Mouse (Mus musculus) induced T-regulatory cell, adult 2 months (primary cell): ENCODE measurements around the gene Trpv4.

Experiments
- DNase-seq: peaks from one replicate; pipeline ENCODE4 v3.0.0-alpha.2; 2012; ENCODE audit warnings: low read depth

Trpv4 gene

DNA sequence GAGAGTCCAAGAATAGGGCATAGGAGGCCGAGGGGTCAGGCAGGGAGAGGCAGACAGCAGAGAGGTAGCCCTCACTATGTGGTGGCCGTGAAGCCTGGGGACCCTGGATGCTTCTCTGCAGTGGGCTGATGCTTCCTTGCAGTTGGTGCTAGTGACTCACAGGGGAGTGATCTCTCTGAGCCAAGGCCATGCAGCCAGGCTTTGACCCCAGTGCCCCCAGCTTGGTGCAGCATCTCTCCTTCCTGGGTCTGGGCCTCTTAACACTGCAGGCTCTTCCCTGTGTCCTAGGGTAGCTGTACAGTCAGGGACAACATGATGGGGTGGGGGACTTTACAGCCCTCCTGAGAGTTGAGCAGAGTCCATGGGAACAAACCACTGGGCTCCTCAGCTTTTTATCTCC lies 68.8 kb downstream of the Trpv4 start:
- DNase-seq: no peak

GRCm38 (mm10) chr5:114589026-114589425 lies 69.2 kb downstream of the Trpv4 start:
- no peak for DNase-seq

DNA sequence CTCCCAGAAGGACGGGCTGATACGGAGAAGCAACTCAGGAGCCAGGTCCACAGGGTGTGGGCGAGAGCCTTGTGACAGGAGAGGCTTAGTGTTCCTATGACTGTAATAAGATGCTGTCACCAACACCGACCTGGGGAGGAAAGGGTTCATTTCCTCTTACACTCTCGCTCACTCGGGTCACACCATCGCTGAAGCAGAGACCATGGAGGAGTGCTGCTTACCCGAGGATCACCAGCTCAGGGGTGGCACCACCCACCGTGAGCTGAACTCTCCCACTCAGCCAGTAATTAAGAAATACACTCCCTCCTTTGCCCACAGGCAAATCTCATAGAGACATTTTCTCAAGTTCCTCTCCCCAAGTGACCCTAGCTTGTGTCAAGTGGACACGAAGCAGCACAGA lies 69.8 kb downstream of the Trpv4 start:
- DNase-seq: no peak

DNA sequence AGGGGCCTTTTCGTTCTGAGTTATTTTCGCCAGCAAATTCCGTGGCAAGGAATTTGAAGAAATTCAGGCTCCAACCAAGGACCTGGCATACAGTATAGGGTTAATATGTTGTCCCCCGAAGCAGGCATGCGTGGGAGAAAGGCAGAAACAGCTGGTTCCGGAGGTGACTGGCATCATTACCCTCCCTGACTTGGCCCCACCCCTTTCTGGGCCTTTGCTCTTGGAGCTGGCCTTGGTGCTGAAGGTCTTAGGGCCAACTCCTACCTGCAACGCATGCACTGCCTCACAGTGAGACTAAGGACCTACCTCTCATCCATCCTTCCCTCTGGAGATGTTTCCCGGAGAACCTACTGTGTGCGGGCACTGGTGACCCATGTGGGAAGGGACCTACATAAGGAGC lies 70.3 kb downstream of the Trpv4 start:
- peak; percentile 82 for DNase-seq

DNA sequence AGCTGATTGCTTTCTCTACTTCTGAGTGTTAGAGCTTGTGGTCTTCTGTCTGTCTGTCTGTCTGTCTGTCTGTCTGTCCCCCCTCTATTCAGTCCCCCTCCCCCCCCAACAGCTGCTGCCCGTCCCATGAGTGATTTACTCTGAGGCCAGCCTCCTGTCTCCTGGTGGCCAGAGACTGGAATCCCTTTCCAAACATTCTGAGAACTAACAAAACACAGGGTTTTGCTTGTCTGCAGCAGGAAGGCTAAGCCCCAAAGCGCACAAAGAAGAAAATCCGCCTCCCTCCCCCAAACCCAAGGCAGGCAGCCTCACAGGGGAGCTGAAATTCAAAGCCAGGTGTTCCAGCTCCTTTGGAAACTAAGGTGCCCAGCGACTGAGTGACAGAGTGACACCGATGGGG lies 72.5 kb downstream of the Trpv4 start:
- no peak for DNase-seq

DNA sequence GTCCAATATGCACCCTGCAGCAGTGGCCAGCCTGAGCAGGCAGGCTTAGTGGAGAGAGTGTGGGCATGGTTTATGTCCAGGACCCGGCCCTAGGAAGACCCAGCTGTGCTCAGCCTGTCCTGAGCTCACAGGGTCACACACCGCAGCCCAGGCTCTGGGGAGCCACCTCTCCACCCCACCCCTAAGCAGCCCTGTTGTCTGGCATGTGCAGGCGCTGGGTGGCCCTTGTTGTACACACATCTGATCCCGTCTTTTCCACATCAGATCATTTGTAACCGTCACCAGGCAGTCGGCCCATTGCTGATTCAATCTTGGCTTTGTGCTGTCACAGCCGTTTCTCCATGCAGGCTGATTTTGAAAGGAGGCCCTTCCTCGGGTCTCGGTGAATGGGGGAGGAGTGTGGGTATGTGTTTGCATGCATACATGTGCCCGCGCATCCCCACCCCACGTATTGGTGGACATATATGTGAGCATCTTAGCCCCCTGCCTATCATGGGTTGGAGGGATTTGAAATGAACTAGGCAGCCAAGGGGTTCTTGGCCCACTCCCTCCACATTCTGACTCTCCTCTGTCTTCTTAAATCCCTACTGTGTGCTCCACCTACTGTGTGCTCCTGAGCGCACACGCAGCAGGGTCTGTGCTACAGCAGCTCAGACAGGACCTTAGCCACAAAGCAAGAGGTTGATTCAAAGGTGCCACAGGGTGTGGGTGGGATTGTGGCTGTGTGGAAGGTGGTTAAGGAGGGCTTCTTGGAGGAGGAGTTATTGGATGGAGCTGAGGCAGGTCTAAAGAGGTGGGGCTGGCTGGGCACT lies 73.7 kb downstream of the Trpv4 start:
- DNase-seq: no peak

DNA sequence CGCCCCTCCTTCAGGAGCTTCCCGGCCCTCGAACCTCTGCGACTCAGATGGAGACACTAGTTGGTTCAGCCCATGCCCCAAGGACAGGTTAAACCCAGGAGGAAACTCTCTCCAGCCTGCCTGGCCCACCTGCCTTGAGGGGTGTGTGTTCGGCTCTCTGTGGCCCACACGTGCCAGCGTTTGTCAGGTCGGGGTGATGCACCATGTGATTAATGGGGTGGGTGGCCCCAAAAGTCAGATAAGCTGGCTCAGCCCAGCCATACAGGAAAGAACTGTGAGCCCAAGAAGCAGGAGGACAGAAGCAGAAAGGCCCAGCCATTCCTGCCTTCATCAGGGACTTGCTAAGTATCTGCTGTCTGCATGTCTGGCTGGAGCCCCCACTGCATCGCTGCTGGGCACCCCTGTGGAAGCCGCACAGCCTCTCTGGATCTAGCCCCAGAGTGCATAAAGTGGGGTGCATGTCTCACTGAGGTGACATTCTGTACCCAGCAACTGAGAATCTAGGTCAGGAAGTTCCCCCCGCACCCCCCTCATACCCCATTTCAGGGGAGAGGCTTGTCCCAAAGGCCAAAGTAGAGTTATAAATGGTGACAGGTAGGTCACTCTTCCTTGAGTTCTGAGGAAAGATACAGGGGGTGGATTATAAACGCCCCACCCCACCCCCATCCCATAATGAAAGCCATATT lies 74.6 kb downstream of the Trpv4 start:
- no peak for DNase-seq

- no peak for DNase-seq
Measured at GRCm38 (mm10) chr5:114583046-114583445, 75.2 kb downstream of the Trpv4 start.

GRCm38 (mm10) chr5:114581486-114581885 lies 76.7 kb downstream of the Trpv4 start:
- no peak for DNase-seq

DNA sequence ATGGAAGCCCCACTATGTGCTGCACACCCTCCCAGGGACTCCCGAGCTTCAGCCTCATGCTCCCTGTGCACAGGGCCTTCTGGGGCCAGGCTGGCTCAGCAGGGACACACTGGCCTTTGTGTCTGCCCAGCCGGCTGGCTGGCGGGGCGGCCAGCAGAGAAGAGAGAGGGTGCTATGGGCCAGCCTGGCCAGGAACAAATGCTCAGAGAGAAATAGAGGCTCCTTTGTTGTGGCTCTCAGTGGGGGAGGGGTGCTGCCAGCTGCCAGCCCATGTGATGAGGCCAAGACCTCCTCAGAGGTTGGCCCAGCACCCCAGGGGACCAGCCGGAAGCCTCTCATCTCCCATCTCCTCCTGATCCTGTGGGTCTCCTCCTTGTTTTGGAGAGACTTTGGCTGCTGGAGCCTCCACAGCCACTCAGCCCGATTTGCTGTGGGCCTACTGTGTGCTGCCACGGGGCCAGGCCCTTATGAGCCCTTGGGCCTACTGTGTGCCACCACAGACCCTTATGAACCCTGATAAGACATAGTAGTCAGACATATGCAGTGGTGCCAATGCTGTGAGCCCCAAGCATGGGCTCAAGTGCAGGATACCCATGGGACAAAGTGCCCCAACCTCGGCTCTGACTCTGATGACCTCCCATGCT lies 78.4 kb downstream of the Trpv4 start:
- no peak for DNase-seq

DNA sequence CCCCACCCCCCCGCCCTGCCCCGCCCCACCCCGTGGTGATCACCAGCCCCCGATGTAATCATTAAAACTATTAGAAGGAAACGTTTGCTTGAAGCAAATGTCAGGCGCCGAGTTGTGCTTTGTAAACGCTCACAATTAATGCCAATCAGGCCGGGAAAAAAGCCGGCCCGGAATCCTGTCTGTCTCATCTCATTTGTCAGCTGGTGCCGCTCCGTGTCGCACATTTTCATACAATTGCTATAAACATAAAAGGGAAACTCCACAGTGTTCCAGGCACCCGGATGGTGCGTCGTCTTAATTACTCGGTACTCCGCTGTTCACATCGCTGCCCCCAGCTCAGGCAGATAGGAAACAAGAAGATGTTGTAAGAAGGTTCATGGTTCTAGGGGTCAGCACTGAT lies 79.9 kb downstream of the Trpv4 start:
- DNase-seq: no peak

GRCm38 (mm10) chr5:114575986-114576605 lies 82.1 kb downstream of the Trpv4 start:
- no peak for DNase-seq

DNA sequence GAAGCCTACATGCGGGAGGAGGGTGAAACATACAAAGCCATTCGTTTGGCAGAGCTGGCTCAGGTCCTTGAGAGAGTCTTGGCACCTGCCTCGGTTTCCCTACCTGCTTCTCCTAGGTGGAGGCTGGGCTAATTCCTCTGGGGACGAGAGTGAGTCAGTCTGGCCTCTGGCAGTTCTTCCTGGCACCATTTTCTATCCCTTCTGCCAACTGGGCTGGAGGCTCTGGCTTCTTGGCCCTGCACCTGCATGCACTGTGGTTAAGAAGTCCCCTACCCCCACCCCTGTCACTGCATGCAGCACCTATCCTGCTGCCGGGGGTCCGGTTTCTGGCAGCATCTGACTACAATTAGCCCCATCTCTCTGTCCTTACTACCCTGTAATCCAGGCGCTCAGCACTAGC lies 82.7 kb downstream of the Trpv4 start:
- DNase-seq: no peak

DNA sequence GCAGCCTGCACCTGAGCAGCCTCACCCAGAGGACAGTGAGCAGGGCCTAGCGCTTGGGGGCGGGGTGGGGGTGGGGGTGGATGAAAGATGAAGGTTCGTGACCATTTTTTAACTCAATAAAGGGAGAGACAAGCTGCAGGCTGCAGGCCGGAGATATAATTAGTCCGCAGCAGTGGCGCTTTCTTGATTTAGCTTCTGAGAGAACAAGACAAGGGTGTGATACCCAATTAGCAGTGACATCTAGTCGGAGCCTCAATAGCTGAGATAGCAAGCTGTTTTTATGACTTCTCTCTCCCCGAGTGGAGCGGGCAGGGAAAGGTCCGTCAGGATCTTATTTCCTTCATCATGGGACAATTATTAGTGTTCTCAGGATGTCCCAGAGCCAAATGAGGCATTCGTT lies 83.2 kb downstream of the Trpv4 start:
- DNase-seq: no peak

DNA sequence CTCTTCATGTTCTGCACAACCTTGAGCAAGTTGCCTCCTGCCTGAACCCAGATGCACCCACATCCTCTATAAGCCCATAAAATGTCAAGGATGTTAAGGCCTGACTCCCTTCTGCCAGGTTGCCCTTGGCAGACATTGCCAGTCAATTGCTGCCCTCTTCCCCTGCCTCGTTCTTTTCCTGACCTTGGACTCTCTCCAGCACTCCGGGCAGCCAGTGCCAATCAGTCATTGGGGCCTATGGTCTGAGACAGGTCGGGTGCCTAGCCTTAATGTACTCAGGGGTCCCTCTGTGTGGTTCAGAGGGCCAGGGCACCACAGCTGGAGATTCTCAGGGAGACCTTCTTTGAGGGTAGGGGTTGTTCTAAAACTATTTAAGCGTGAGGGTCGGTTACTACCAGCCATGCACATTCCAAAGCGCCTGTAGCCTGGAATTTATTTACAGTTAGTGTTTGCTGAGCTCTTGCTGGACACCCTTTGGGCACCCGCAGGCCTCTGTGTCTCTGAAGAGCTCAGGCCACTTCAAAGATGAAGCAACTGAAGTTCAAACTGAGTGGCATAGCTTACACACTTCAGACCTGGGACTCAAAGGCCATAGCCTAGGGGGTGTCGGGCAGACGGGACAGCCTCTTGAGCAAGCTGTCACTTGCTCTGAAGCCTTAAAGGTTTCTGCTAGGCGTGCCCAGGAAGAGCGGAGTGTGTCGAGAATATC lies 84.1 kb downstream of the Trpv4 start:
- no peak for DNase-seq

DNA sequence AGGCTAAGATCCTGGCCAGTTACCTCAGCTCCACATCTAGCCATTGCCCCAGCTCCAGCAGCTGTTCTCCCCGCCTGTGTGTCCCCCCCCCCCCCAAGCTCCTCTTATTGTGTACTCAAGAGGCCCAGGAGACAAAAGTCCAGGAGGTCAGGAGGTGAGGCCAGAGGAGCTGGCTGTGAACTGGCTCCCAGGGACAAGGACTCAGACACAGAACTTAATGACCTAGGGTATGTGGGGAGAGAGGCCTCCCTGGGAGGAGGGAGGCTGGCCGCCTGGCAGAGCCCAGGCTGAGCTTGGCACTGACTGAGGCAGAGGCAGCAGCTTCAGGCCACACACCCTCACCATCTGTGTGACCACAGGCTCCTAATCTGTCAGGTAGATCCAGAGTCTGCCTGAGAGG lies 85.2 kb downstream of the Trpv4 start:
- DNase-seq: no peak
